Mouse (Mus musculus) kidney, postnatal 14 days (tissue): ENCODE measurements at regions not wholly inside any gene's neighbourhood (a gene's known extent, or its start where the extent isn't known, plus 50 kb on each side); places are given as distances from the start of the nearest gene placed in this dataset.
A peak's percentile ranks its signal among the peaks of the same experiment; 100 is the strongest.

Source experiments
- DNase-seq: peaks from one replicate; pipeline ENCODE4 v3.0.0; 2022; ENCODE audit warnings: mixed read lengths

GRCm38 (mm10) chr2:57916375-57917023 lies 81.2 kb upstream of the Galnt5 start:
- no peak for DNase-seq

GRCm38 (mm10) chr2:57917721-57918120 lies 80.0 kb upstream of the Galnt5 start:
- DNase-seq = no peak

DNA sequence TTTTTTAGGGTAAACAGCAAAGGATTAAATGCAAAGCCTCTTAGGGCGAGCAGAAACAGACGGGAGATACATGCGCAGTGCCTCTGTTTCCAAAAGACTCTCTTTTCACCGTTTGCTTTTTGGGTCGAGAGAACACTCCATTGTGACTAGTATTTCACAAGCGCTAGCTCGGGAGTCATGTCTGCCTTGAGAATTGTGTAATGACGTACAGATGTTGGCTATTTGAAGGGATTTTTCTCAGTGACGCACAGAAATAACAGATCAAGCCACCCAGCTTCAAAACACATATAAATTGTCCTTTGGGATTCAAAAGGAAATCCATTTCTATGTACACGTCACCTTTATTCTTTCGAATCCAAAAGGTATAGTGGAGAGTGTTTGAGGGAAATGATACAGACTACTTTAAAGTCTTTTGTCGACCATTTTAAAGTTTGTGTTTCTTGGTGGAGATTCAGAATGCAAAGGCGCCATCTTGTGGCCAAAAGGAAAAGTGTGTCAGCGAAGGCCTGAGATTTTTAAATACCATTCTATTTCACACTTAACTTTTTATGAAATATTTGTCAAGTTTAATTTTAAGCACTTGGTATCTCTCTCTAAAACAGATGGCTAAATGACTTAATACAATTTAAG lies 78.5 kb upstream of the Galnt5 start:
- DNase-seq = peak; percentile 29

DNA sequence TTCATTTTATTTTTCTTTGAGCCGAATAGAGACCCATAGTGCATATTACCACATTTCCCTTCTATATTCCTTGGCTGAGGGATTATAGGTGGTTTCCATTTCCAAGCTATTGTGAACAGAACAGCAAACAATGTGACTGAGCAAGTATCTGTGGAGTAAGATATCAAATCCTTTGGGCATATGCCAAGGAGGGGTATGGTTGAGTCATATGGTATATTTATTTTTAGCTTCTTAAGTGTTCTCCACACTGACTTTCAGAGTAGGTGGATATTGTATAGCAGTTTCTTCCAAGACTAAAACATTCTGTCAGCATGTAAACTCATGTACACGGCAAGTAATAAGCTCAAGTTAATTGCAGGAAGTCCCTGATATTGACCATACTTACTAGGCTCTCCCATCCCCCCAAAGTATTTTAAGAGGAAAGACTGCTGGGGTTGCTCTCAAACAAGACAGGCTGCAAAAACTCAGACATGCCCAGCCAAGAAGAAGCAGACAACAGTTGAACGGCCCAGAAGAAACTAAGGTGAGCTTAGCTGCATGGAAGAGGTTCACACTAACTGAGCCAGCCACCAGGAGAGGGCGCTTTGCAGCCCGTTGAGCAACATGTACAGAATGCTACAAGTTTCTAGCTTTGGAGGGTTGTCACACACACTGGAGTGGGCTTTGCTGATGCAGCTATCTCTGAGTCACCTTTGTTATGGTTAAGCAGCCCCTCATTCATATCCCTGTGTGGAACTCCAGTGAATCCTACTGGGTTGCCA lies 63.4 kb upstream of the Galnt5 start:
- no peak for DNase-seq
